Mouse (Mus musculus): ENCODE measurements at regions not wholly inside any gene's neighbourhood (a gene's known extent, or its start where the extent isn't known, plus 50 kb on each side); places are given as distances from the start of the nearest gene placed in this dataset.

GRCm38 (mm10) chr12:26799310-26799709 is 330.3 kb downstream of the Cmpk2 start:
- Histone ChIP-seq H3K4me3 (ENCODE audit: low read depth, low read length) (no peak overlapping the region), H3K4me1 (ENCODE audit: insufficient read depth, low read depth, low read length) (no peaks in the 10 kb centered on the region), H3K9me3 (replicated peaks) (peaks cover 44% of the 10 kb centered on the region), H3K27me3 (ENCODE audit: insufficient read depth, low read length) (no peaks in the 10 kb centered on the region), H3K36me3 (replicated peaks) (no peaks in the 10 kb centered on the region)
- DNase-seq (ENCODE audit: low spot score): no peak
- no peak for ATAC-seq (ENCODE audit: extremely low read depth, insufficient number of reproducible peaks, low FRiP score, poor library complexity, severe bottlenecking)
- no peak for TF ChIP-seq CTCF (IDR thresholded peaks at IDR 0.05; ENCODE audit: low read depth, low read length)
- no peak for TF ChIP-seq TAL1 (conservative IDR thresholded peaks at IDR 0.05; ENCODE audit: low read depth, low read length)
- TF ChIP-seq POLR2AphosphoS5 (IDR thresholded peaks at IDR 0.05; ENCODE audit: insufficient replicate concordance, low read depth, low read length): no peak
- no peak for TF ChIP-seq GATA2 (IDR thresholded peaks at IDR 0.05; ENCODE audit: borderline replicate concordance, low read depth, low read length)
- TF ChIP-seq GATA1 (IDR thresholded peaks at IDR 0.05; ENCODE audit: borderline replicate concordance, low read length): no peak

- Histone ChIP-seq H3K4me1 (ENCODE audit: insufficient read depth, low read depth, low read length) (no peaks in the 10 kb centered on the region), H3K36me3 (replicated peaks) (no peaks in the 10 kb centered on the region), H3K27me3 (ENCODE audit: insufficient read depth, low read length) (no peaks in the 10 kb centered on the region), H3K4me3 (ENCODE audit: low read depth, low read length) (no peak overlapping the region), H3K9me3 (replicated peaks) (peaks cover 39% of the 10 kb centered on the region)
- TF ChIP-seq TAL1 (conservative IDR thresholded peaks at IDR 0.05; ENCODE audit: low read depth, low read length) (no peak), POLR2AphosphoS5 (IDR thresholded peaks at IDR 0.05; ENCODE audit: insufficient replicate concordance, low read depth, low read length) (no peak), GATA2 (IDR thresholded peaks at IDR 0.05; ENCODE audit: borderline replicate concordance, low read depth, low read length) (no peak), CTCF (IDR thresholded peaks at IDR 0.05; ENCODE audit: low read depth, low read length) (no peak), GATA1 (IDR thresholded peaks at IDR 0.05; ENCODE audit: borderline replicate concordance, low read length) (no peak)
- ATAC-seq (ENCODE audit: extremely low read depth, insufficient number of reproducible peaks, low FRiP score, poor library complexity, severe bottlenecking) (no peak), DNase-seq (ENCODE audit: low spot score) (no peak)
Measured at GRCm38 (mm10) chr12:26796367-26796766, 327.4 kb downstream of the Cmpk2 start.

- no peak overlapping the region for H3K4me3 ChIP-seq (ENCODE audit: low read depth, low read length)
- TF ChIP-seq POLR2AphosphoS5 (IDR thresholded peaks at IDR 0.05; ENCODE audit: insufficient replicate concordance, low read depth, low read length): no peak
- no peak for TF ChIP-seq GATA1 (IDR thresholded peaks at IDR 0.05; ENCODE audit: borderline replicate concordance, low read length)
- ATAC-seq (ENCODE audit: extremely low read depth, insufficient number of reproducible peaks, low FRiP score, poor library complexity, severe bottlenecking) (no peak), DNase-seq (ENCODE audit: low spot score) (no peak)
- H3K27me3 ChIP-seq (ENCODE audit: insufficient read depth, low read length): no peaks in the 10 kb centered on the region
- no peaks in the 10 kb centered on the region for H3K36me3 ChIP-seq (replicated peaks)
- peaks cover 14% of the 10 kb centered on the region for H3K9me3 ChIP-seq (replicated peaks)
- H3K4me1 ChIP-seq (ENCODE audit: insufficient read depth, low read depth, low read length): no peaks in the 10 kb centered on the region
Measured at GRCm38 (mm10) chr12:26789336-26789846, 320.4 kb downstream of the Cmpk2 start.

GRCm38 (mm10) chr12:26785550-26785949 is 316.5 kb downstream of the Cmpk2 start:
- H3K4me3 ChIP-seq (ENCODE audit: low read depth, low read length): no peak overlapping the region
- DNase-seq (ENCODE audit: low spot score) (no peak), ATAC-seq (ENCODE audit: extremely low read depth, insufficient number of reproducible peaks, low FRiP score, poor library complexity, severe bottlenecking) (no peak)
- H3K9me3 ChIP-seq (replicated peaks): peaks cover 22% of the 10 kb centered on the region
- H3K36me3 ChIP-seq (replicated peaks): no peaks in the 10 kb centered on the region
- H3K27me3 ChIP-seq (ENCODE audit: insufficient read depth, low read length): no peaks in the 10 kb centered on the region
- TF ChIP-seq TAL1 (conservative IDR thresholded peaks at IDR 0.05; ENCODE audit: low read depth, low read length) (no peak), GATA2 (IDR thresholded peaks at IDR 0.05; ENCODE audit: borderline replicate concordance, low read depth, low read length) (no peak), POLR2AphosphoS5 (IDR thresholded peaks at IDR 0.05; ENCODE audit: insufficient replicate concordance, low read depth, low read length) (no peak), GATA1 (IDR thresholded peaks at IDR 0.05; ENCODE audit: borderline replicate concordance, low read length) (no peak), CTCF (IDR thresholded peaks at IDR 0.05; ENCODE audit: low read depth, low read length) (no peak)
- no peaks in the 10 kb centered on the region for H3K4me1 ChIP-seq (ENCODE audit: insufficient read depth, low read depth, low read length)

- TF ChIP-seq GATA2 (IDR thresholded peaks at IDR 0.05; ENCODE audit: borderline replicate concordance, low read depth, low read length): no peak
- TF ChIP-seq TAL1 (conservative IDR thresholded peaks at IDR 0.05; ENCODE audit: low read depth, low read length): no peak
- no peak for TF ChIP-seq CTCF (IDR thresholded peaks at IDR 0.05; ENCODE audit: low read depth, low read length)
- no peak for TF ChIP-seq GATA1 (IDR thresholded peaks at IDR 0.05; ENCODE audit: borderline replicate concordance, low read length)
- no peak for TF ChIP-seq POLR2AphosphoS5 (IDR thresholded peaks at IDR 0.05; ENCODE audit: insufficient replicate concordance, low read depth, low read length)
- Histone ChIP-seq H3K27me3 (ENCODE audit: insufficient read depth, low read length) (no peaks in the 10 kb centered on the region), H3K4me3 (ENCODE audit: low read depth, low read length) (no peak overlapping the region), H3K36me3 (replicated peaks) (no peaks in the 10 kb centered on the region), H3K9me3 (replicated peaks) (peaks cover 26% of the 10 kb centered on the region), H3K4me1 (ENCODE audit: insufficient read depth, low read depth, low read length) (no peaks in the 10 kb centered on the region)
- ATAC-seq (ENCODE audit: extremely low read depth, insufficient number of reproducible peaks, low FRiP score, poor library complexity, severe bottlenecking) (no peak), DNase-seq (ENCODE audit: low spot score) (no peak)
Measured at GRCm38 (mm10) chr12:26784426-26784825, 315.4 kb downstream of the Cmpk2 start.

- H3K4me3 ChIP-seq (ENCODE audit: low read depth, low read length): no peak overlapping the region
- H3K27me3 ChIP-seq (ENCODE audit: insufficient read depth, low read length): no peaks in the 10 kb centered on the region
- DNase-seq (ENCODE audit: low spot score): no peak
- TF ChIP-seq GATA2 (IDR thresholded peaks at IDR 0.05; ENCODE audit: borderline replicate concordance, low read depth, low read length): no peak
- TF ChIP-seq CTCF (IDR thresholded peaks at IDR 0.05; ENCODE audit: low read depth, low read length): no peak
- TF ChIP-seq POLR2AphosphoS5 (IDR thresholded peaks at IDR 0.05; ENCODE audit: insufficient replicate concordance, low read depth, low read length): no peak
- TF ChIP-seq TAL1 (conservative IDR thresholded peaks at IDR 0.05; ENCODE audit: low read depth, low read length): no peak
- no peak for TF ChIP-seq GATA1 (IDR thresholded peaks at IDR 0.05; ENCODE audit: borderline replicate concordance, low read length)
- H3K36me3 ChIP-seq (replicated peaks): no peaks in the 10 kb centered on the region
- peaks cover 30% of the 10 kb centered on the region for H3K9me3 ChIP-seq (replicated peaks)
- no peaks in the 10 kb centered on the region for H3K4me1 ChIP-seq (ENCODE audit: insufficient read depth, low read depth, low read length)
- ATAC-seq (ENCODE audit: extremely low read depth, insufficient number of reproducible peaks, low FRiP score, poor library complexity, severe bottlenecking): no peak
Measured at GRCm38 (mm10) chr12:26783800-26784199, 314.8 kb downstream of the Cmpk2 start.
